Mouse (Mus musculus): ENCODE results near the gene Gm5678.

The Gm5678 gene

GRCm38 (mm10) chr16:93627761-93628400 is at the start of gene Gm5678:
TSS of gene Gm5678 (plus strand) at chr16:93628097.
- DNase-seq = no peak

DNA sequence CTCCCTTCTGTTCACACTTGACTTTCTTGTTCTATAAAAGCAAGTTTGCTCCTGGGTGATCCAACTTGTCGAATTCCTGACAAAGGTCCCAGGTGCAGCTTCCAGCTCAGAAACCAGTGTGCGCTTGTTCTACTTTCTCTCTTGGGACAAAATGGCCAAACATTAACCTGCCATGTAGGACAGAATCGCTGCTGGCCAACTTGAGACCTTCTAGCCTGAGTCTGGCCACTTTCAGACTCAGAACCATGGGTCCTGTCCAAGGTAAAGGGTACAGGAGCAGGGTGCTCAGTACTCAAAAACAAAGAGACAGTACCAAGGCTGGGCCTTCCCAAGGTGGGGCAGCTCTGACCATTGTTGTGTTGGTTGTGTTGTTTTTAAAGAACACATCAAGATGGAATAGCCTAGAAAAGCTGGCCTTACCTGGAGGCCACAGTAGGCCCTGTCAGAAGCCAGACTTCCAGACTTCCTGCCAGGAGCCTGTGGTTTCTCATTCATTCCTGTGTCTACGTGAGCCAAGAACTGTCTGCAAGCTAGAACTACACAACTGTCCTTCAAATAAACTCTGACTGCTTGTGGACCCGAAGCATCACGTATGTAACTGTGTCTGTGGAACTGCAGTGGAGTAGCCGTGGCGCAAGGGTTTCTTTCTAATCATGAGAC is 49.4 kb upstream of the Gm5678 start:
- DNase-seq = no peak

DNA sequence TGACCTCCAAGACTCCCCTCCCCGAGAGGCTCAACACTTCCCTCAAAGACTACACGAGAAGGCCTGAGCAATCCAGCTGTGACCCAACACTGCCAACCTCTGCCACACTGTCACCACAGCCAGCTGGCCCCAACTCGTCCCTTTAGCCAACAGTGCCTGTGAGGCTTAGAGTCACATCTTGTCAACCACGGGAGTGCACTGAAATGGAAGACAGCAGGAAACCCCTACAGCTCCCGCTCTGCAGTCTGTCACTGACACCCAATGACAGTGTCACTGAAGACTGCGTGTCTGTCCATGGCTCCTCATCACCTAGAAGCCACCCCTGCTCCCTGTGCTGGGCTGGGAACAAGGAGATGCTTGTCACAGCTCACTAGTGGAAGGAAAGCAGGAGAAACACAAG is 46.8 kb upstream of the Gm5678 start:
- DNase-seq = no peak

- no peak for DNase-seq
Observed at GRCm38 (mm10) chr16:93584976-93585702, 42.8 kb upstream of the Gm5678 start.

DNA sequence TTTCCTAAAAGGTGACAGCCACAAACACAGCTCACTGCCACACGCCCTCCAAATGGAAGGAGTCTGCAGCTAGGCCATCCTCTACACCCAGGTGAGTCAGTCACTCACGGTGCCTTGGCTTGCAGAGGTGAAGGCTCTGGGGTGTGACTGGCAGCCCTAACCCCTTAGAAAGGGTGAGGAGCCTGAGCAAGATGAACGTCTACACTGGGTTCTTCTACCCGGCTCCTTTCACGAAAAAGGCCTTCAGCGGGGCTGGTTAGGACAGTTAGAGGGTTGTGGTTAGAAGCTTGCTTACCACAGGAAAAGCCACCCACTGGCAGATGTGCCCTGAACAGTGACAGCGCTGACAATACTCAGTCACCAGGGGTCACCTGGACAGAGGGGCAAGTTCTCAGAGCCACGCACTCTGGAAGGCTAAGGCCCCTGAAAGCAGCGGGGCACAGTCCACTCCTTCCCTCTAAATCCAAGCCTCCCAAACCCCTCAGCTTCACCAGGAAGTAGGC is 42.1 kb upstream of the Gm5678 start:
- DNase-seq = no peak

DNA sequence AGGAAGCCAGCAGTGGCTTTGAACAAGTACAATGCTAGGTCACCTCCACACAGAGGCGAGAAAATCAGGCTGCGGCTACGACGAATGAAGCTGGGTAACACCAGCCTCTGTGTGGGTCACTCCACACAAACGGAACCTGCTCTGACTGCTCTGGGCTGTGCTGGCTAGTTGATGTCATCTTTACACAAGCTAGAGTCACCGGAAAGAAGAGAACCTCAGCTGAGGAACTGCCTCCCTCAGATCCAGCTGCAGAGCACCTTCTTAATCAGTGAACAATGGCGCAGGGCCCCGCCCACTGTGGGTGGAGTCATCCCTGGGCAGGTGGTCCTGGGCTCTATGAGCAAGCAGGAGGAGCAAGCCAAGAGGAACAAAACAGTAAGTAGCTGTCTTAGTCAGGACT is 41.5 kb upstream of the Gm5678 start:
- no peak for DNase-seq

DNA sequence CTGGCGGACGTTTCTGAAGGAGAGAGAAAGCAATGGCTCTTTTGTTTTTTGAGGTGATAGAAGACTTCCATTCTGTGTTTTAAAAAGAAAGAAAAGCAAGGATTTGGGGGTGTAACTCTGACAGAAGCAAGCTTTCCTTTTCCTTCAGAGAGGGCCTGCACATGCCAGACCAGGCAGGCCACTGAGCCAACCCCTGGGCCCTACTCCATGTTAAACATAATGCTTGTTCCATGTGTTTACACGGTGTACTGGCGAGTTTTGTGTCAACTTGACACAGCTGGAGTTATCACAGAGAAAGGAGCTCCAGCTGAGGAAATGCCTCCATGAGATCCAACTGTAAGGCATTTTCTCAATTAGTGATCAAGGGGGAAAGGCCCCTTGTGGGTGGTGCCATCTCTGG is 39.6 kb upstream of the Gm5678 start:
- no peak for DNase-seq

DNA sequence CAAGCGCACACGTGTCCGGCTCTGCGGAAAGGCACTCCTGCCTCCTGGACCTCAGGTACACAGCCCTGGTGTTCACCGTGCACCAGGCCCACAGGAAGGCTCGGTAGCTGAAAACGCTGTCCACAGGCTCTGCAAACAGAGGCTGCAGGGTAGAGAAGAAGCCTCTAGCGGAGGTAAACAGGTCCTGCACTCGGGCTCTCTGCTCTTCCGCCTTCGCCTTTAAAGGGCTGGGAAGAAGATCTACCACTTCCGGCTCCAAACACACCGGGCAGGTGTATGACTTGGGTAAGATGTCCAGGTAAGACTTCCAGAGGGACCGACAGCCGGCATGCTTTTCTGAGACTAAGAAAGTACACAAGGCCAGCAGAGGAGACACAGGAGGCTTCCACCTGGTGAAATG is 37.0 kb upstream of the Gm5678 start:
- no peak for DNase-seq

DNA sequence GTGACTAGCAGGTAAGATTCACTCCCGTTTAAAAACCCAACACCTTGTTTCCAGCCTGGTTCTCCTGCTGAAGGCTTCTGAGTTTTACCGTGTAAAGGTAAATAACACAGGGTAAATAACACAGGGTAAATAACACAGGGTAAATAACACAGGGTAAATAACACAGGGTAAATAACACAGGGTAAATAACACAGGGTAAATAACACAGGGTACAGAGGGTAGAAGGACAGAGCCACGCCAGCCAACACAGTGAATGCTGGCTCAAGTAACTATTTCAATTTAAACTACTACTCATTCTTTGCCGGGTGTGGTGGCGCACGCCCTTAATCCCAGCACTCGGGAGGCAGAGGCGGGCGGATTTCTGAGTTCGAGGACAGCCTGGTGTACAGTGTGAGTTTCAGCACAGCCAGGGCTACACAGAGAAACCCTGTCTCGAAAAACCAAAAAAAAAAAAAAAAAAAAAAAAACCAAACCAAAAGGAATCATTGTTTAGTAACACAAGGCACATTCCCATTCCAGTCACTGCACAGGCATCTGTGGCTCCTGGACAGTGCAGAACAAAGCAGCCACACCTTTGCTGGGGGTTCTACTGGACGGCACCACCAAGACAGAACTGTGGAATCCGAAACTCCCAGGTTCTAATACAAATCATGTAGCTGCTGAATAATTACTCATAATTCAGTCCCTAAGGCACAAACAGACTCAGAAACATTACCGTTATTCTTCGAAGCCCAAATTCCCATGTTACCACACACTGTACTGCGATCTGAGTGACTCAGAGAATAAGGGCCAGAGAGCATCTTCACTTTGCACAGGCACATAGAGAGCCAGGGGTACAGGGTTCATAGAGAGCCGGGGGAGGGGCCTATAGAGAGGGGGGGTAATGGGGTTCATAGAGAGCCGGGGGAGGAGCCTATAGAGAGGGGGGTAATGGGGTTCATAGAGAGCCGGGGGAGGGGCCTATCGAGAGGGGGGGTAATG is 36.2 kb upstream of the Gm5678 start:
- DNase-seq = no peak

GRCm38 (mm10) chr16:93592711-93593110 is 35.2 kb upstream of the Gm5678 start:
- no peak for DNase-seq

GRCm38 (mm10) chr16:93593406-93593805 is 34.5 kb upstream of the Gm5678 start:
- no peak for DNase-seq

- DNase-seq = no peak
Observed at GRCm38 (mm10) chr16:93594448-93594847, 33.4 kb upstream of the Gm5678 start.

DNA sequence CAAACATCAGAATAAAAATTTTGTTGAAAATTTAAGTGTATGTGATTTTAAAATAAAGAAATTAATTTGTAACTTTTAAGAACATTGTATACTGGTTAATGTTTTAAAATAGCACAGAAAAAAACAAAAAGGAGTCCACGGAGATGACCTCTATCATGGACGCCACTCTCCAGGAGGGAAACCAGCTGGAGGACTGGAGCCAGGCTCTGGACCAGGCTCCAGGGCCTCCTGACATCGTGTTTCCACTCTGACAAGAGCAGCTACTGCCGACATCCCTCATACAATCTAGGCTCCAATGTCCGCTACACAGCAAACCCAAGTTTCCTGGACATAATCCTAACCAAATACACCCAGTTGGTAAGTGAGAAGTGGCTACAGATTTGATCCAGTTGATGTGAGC is 32.1 kb upstream of the Gm5678 start:
- DNase-seq = no peak

- no peak for DNase-seq
Observed at GRCm38 (mm10) chr16:93596807-93597206, 31.1 kb upstream of the Gm5678 start.

GRCm38 (mm10) chr16:93597551-93597950 is 30.3 kb upstream of the Gm5678 start:
- no peak for DNase-seq

DNA sequence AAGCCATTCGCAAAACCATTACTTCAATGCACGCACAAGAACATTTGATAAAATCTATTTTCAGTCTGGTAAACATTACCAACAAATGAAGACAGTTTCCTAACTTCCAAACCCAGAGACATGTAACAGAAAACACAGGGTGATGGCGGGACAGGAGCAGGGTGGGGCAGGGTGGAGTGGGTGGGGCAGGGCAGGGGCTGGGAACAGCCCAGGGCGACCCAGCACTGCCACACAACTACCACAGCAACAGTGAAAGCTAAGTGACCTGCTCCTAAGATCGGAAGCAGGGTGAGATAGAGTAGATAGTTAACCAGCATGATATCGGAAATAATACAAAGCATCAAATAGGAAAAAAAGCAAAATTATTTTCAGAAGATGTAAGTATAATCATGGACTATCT is 28.4 kb upstream of the Gm5678 start:
- no peak for DNase-seq

GRCm38 (mm10) chr16:93603439-93604212 is 24.3 kb upstream of the Gm5678 start, which contains the start of gene Setd4:
TSS of gene Setd4 (minus strand) at chr16:93604063.
- peak; percentile 82 to 86 for DNase-seq

DNA sequence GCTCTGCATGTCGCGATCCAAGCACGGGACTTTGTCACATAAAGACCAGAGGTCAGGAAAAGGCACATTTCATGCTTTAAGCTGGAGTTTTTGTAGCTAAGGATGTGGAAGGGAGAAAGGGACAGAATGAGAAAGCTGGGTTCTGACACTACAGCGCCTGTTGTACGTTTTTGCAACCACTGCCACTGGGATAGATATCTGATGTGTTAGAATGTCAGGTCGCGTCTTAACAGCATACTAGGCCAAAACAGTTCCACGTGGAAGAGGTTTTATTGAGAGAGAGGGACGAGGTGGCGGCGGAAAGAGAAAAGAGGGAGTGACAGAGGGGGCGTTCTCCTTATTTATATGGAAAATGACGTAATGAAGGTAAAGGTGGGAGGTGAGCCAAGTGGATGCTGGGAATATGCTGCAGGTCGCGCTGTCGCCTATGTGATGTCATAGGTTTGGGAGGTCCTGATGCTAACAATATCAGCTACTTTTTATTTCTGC is 23.4 kb upstream of the Gm5678 start:
- no peak for DNase-seq

DNA sequence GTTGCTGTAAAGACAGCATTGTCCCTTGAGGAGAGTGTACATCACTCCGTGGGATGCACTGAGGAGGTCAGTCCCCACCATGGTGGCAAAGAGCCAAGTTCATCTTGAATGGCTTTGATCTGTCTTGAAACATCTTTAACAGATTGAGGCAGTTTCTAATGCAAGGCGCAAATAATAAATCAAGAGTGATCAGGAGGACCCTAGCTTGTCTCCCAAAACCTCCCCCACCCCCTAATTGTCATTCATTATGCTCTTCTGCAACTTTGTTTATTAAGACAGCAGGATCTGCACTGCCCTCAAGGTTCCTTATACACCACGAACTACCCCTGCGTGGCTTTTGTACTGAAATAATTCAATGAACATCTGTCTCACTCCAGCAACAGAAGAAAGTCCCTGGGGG is 22.3 kb upstream of the Gm5678 start, which contains the start of gene Cbr1:
Gene Cbr1, plus strand, starts transcription at position 301 of the 400 bp plus-strand sequence.
- DNase-seq = no peak

DNA sequence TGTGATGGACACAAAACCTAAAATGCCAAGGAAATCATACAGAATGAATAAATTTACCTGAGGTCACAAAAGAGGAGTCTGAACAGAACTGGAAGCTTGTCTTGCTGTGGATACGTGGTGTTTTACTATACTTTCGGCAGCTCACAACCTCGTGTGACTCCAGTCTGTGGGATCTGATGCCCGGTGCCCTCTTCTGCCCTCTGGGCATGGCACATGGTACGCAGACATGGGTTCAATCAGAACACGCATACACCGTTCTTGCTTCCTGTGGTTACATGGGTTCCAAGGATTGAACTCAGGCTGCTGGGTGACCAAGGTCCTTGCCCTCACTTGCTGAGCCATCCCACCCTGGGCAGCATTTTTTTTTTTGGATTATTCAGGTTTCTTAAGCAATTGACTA is 21.8 kb upstream of the Gm5678 start:
- DNase-seq = no peak

DNA sequence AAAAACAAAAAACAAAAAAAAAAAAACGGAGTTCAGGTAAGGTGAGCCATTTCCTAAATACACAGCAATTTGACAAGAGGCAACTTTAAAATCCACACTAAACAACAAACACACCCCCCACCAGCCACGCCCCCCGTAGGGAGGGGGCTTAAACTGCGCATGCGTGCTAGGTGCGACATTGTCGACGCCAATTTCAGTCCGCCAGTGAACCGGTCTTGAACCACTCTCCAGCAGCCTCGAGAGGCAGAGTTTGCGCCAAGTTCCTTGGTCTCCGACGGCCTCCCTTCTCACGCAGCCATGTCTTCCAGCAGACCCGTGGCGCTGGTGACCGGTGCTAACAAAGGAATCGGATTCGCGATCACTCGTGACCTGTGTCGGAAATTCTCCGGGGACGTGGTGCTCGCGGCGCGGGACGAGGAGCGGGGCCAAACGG is 20.2 kb upstream of the Gm5678 start:
- peak; percentile 79 to 88 for DNase-seq

Data from spleen, adult 18-20 months (tissue).